Mouse (Mus musculus) retina, embryonic 14.5 days (tissue): Measurements from ENCODE around the gene Taf12.
"Not testable (repeated sequence)": the region's sequence is repeated elsewhere in the genome, so short reads cannot be mapped to it uniquely, and the experiment has no call there.

ENCODE experiments used
- DNase-seq: peaks from one replicate; pipeline ENCODE4 v3.0.0-alpha.2; 2015; ENCODE audit warnings: low spot score

Gene Taf12

DNA sequence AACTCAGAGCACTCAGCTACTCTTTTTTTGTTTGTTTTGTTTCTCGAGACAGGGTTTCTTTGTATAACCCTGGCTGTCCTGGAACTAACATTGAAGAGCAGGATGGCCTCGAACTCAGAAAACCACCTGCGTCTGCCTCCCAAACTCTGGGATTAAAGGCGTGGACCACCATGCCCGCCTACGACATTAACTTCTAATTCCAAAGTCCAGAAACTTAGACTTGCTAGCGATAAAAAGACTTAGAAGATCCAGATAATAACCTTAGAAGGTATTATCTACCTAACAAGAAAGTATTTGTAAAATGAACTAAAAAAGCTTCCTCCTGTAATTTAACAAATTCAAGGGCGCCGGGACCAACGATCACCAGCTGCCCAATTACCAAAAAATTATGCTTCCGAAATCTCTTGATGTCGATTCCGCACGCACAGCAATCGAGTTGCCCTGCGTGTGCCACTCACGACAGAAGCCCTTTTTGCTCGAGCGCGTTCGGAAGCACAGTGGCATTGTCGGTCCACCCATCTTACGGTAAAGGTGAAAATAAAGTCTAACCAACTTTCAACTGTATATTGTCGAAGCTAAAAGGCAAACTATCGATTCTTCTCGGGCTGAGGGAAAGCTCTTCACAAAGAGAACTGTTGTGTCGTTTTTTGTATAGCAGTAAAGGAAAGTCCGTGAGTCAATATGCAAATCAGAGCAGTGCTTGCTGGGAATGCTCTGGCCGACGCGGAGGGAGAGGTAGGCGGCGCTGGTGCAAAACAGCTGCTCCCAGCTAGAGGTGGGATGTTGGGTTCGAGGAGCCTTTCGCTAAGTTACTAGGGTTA lies 4.2 kb upstream of the Taf12 start:
- peak; percentile 95 for DNase-seq

DNA sequence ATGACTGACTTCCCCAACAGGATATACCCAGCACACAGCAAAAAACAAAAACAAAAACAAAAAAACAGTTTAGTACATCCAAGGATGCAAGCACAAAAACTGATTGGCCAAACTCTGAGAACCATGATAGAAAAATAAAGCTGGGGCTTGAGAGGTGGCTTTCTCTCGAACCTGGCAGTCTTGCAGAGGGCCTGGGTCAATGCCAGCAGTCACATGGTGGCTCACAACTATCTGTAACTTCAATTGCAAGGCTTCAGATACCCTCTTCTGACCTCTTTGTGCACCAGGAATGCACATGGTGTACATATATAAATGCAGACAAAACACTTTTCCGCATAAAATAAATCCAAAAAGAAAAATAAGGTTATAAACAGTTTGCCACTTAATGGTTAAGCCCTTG lies 1.0 kb upstream of the Taf12 start:
- DNase-seq, result no peak

DNA sequence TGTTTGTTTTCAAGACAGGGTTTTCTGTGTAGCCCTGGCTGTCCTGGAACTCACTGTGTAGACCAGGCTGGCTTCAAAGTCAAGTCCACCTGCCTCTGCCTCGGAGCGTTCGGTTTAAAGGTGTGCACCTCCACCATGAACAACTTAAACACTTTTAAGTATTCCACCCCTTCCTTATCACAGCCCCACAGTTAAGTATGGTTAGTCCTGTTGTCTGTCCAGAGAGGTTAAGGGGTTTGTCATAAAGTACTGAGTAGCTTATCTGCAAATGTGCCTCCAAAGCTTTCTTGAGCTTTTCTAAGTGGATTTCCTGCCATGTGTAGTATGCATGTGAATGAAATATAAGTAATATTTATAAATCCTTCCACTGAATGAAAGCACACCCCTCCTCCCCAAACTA lies 1.8 kb downstream of the Taf12 start:
- DNase-seq, result no peak

DNA sequence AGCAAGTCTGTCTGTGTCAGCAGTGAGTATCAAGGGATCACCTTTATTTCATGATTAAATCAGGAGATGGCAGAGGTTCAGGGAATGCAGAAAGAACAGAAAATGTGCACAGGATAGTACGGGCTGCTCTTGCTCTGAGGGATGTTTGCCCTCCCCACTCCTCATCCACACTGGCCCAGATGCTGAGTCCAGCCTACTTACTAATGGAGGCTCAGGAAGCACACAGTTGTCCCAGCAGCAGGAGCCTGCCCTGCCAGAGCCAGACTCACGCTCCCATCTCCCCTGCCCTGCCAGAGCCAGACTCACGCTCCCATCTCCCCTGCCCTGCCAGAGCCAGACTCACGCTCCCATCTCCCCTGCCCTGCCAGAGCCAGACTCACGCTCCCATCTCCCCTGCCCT lies 14.7 kb downstream of the Taf12 start:
- not testable (repeated sequence) for DNase-seq

DNA sequence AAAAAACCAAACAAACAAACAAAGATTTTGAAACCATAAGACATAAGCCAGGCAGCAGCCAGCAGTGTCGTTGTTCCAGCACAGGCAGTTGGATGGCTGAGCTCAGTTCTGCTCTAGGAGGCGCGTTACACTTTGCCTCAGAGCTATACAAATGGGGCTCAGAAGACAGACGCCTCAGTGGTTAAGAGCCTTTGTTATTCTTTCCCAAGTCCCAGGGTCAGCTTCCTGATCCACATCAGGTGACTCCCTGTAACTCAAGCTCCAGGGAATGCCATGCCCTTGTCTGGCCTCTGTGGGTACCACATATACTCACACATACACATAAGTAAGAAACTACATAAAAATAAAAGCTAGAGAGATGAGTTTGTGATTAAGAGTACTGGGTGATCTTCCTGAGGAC lies 16.9 kb downstream of the Taf12 start:
- no peak for DNase-seq

DNA sequence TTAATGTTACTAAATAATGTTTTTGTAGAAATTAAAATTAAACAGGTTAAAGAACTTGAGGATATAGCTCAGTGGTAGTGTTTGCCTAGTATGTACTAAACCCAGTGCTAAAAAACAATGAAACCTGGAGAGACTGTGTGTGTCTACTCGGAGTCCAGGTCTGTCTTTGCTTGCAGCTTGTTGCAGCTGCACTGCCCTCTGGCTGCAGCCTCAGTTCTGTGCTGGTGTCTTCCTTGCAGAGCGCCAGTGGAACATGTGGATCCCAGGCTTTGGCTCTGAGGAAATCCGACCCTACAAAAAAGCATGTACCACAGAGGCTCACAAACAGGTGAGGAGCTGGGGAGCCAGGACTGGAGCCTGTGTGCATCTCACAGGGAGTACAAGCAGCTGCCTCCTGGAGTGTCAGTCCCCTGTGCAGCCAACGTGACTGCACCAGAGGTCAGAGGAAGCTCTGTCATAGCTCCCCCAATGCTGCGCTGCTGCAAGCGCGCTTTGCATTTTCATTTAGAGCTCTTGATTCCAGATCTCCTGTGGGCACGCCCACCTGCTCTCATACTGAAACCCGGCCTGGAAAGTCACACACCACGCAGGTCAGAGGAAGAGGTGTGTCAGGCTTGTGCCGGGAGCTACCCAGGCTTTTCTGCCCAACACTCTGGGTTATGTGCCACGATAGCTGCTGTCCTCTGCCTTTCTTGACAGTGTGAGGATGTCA lies 17.6 kb downstream of the Taf12 start:
- DNase-seq, result no peak

DNA sequence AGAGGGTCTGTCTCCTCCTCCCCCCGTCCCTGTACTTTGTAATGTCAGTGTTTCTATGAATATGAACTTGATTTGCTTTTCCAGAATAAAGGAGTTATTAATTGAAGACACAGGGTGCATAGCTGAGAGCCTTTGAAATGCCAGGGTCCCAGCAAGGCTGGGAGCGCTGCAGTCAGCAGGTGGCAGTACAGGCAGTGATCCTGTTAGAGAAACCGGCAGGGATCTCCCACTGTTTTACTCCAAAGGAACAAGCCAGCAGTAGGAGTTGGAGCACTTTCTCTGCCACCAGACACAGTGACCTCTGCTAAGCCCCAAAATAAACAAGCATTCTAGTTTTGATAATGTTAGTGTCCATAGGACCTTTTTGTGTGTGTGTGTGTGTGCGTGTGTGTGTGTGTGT lies 18.8 kb downstream of the Taf12 start:
- peak; percentile 62 for DNase-seq

DNA sequence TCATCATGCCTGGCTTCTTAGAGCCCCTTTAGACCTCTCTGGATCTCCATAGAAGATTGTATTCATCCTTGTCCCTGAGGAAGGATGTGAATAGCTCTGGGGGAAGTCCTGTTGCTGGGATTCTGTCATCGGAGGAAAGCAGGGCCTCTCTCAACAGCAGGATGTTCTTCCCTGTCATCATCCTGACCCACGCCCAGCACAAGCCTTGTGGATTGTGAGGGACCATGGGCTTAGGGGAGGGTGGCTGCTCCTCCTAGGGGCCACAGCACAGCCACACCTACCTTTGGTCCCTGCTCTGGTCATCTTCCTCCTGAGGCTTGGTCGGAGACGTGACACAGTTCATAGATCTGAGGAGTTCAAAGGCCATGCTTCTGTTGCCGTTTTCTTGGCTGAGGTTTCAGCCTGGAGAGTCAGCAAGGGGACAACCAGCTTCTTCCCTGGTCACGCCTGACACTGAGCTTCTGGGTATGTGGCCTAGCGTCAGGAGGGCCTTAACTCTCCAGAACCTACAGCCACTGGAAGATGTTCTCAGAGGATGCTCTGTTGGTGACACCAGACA lies 19.6 kb downstream of the Taf12 start:
- no peak for DNase-seq

DNA sequence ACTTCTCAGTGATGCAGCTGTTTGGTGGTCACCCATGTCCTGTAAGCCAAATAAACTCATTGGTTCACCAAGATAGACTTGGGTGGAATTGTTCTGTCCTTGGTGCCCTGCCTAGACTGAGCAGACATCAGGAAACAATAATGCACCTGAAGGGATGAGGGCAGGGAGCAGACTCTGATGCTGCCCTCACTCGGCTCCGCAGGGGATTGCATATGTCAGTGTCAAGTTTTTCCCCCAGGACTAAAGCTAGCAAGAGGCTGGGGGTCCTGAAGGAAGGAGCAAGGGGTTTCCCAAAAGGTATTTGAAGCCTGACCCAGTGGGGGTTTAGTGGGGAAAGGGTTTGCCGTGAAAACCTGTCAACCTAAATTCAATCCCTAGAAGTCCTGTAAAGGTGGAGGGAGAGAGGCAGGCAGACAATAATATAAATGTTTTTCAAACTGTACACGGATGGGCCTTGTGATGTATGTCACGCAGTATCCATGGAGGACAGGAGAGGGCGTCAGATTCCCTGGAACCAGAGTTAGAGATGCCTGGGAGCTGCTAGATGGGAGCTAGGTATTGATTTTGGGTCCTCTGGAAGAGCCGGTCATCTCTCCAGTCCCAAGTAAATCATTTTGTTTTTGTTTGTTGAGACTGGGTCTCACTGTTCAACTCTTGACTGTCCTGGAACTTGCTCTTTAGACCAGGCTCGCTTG lies 21.7 kb downstream of the Taf12 start:
- peak; percentile 32 for DNase-seq

DNA sequence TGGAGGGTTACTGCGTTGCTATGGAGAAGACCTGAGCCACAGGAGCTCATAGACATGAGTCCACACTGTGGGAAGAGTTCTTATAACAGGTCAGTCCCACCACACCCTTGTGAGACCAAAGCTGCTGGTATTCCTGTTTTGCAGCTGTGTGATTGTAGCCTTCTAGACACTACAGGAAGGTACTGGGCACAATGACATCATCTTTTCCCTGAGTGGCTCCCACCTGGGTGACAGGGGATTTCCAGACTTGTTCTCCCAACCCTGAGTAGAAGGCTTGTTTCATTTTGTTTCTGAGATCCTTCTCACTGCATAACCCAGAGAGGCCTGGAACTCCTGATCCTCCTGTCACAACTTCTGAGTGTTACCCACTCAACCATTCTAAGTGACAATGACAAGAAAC lies 25.7 kb downstream of the Taf12 start:
- no peak for DNase-seq

DNA sequence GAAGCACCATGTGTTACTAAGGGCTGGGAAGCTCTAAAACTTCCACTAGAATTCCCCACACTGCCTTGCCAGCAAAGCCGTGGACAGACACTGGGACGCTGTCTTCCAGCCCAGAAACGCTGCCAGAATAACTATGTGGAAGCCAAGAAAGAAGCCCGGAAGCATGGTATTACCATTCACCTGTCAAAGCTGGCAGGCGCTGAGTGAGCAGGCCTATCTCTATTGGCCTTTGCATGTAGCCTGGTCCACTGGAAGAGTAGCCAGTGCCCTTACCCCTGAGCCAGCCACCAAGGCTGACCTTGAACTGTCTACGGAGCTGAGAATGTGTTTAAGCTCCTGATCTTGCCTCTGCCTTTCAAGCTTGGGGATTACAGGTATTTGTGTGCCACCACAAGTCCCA lies 27.3 kb downstream of the Taf12 start:
- DNase-seq, result no peak

DNA sequence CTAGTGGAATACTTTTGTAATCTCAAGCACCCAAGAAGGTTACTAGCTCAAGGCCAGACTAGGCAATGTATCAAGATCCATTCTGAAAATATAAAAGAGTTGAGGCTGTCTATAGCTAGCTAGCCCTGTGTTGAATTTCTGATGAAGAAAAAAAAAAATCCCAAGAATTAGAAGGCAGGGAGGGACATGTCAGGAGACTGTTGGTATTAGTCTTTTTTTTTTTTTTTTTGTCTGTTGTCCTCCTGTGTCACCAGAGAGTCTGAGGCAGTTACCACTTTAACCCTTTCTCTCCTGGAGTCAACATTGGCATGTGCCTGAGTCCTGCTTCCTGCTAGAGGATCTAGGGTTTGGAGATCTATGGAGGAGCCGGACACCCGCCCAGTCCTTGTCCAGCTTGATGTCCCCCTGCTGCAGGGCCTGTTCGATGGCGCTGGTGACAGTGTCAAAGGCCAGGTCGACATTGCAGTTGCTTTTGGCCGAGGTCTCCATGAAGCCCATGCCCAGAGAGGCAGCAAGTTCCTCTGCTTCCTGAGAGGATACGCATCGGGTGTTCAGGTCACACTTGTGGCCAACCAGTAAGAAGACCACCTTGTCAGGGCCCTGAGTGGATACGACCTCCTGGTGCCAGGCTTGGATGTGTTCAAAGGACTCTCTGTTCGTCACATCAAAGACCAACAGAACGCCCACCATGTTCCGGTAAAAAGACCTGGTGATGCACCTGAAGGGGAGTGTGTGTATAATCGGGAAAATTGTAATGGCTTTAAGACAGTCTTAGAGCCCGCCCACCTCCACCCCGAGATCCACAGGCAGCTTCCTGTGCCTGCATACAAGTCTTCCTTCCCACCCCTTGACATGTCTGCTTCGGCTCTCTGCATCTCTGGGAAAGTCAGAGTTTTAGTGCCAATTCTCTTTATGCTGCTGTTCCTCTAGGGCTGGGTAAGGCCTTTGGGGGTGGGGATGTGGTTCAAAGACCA lies 28.1 kb downstream of the Taf12 start:
- no peak for DNase-seq

DNA sequence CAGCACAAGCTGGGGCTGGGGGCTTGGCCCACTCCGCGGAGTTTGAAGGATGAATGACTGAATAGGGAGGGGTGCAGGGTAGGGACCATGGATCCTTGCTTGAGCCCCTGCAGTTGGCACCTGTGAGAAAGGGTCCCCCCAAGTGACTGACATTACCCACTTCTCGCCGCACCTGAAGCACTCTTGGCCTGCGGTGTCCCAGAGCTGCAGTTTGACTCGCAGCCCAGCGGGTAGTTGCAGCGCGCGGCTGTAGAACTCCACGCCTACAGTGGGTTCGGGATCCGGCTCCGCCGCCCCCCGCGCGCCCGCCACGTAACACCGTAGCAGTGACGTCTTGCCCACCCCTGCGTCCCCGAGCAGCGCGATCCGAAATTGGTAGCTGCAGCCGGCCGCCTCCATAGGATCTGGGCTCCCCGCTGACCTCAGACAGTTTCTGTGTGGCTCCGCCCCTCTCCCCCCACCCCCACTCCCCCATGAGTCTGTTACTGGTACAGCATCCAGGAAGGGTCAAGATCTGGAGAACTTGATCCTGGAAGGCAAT lies 28.8 kb downstream of the Taf12 start, which contains the start of gene Rab42:
Rab42 (minus strand) TSS at position 447 of the 541 bp plus-strand sequence.
- peak; percentile 72 for DNase-seq

DNA sequence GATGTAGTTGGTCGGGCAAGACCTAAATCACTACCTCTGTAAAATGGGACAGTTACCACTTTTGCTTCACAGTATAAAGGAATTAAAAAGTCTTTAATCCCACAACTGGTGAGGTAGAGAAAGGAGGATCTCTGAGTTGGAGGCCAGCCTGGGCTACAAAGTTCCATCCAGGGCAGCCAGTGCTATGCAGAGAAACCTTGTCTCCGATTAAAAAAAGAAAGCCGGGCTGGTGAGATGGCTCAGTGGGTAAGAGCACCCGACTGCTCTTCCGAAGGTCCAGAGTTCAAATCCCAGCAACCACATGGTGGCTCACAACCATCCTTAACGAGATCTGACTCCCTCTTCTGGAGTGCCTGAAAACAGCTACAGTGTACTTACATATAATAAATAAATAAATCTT lies 29.3 kb downstream of the Taf12 start:
- DNase-seq, result not testable (repeated sequence)

DNA sequence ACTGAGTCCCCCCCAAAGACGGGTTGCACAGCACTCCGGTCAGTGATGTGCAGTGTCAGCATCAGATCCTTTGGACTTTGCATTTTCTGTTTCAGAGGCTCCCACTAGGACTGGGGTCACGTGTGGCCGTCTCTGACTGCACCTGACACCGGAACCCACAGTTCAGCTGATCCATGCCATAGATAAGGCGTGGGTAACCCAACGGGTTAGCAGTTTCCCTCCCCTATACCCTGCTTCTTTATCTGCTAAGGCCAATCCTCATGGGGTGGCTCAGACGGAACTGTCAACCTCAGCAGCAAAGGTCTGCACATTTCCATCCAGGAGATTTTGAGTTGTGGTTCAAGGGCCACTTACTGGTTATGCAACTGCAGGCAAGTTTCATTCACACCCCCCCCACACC lies 31.1 kb downstream of the Taf12 start:
- DNase-seq, result no peak

DNA sequence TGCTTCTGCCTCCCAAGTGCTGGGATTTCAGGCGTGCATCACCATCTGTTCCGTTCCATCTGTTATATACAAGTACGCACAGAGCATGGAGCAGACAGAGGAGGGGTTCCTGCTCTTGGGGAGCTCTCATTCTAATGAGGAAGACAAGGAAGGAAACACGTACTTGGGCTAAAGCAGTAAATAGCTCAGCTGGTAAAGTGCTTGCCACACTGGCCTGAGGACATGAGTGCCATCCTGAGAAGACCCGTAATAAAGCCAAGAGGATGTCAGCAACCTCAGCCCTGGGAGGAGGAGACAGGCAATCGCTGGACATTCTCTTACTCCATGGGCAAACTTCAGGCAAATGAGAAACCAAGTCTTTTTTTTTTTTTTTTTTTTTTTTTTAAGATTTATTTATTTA lies 31.8 kb downstream of the Taf12 start:
- DNase-seq, result no peak

DNA sequence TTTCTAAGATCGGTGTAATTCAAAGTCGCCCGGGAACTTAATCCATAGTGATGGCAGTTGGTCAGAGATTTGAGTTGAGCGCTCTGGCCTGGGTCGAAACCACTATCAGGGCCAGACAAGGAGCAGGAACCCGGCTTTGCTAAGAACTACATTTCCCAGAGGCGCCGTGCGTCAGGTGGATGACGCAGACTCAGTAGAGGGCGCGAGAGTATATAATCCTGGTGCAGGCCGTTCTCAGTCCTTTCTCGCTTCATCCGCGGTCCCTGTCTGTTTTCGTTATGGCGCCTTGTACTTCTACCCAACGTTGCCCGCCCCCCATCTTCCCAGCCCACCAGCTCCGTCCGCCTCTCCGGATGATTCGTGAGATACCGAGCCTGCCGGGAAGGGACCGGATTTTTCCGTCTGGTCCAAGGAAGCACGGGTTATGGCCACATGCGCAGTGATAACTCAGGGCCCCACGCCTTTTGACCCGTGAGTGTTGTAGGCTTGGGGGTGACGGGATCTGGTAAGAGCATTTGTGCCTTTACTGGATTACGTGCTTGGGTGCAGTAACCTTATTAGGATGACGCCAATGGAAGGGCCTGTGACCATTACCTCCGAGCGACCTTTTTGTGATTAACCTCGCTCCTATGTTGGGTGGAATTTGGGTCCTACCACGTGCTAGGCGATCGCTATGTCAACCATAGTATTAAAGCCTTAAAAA lies 34.4 kb downstream of the Taf12 start:
- DNase-seq, result peak; percentile 93

DNA sequence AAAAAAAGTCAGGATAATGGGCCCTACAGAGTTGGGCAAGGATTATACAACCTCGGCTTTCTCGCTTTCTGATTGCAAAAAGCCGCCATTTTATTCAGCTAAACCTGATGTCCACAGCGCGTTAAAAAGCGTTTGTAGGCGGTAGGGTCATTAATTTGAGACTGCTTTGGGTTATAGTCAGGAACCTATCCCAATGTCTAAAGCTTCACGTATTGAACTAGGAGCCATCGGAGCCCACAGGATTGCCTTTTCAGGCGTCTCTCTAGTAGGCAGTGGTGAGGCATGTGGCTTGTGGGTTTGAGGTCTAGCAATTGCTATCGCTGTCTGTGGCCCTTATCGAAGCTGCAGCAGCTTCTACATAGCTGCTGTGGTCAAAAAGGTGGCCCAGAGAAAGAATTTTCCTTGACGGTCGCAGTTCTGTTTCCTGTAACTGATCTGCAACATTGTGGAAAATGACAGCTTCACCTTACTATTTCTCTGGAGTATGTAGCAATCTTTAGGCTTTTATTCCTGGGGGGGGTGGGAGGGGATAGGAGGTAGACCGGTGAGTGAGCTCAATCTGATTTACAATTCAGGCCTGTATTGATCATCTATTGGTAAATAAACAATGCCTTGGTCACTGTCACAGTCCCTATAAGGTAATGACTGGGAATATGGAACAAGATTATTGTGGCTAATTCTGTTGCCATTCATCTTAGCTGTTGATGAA lies 35.1 kb downstream of the Taf12 start:
- peak; percentile 38 for DNase-seq

DNA sequence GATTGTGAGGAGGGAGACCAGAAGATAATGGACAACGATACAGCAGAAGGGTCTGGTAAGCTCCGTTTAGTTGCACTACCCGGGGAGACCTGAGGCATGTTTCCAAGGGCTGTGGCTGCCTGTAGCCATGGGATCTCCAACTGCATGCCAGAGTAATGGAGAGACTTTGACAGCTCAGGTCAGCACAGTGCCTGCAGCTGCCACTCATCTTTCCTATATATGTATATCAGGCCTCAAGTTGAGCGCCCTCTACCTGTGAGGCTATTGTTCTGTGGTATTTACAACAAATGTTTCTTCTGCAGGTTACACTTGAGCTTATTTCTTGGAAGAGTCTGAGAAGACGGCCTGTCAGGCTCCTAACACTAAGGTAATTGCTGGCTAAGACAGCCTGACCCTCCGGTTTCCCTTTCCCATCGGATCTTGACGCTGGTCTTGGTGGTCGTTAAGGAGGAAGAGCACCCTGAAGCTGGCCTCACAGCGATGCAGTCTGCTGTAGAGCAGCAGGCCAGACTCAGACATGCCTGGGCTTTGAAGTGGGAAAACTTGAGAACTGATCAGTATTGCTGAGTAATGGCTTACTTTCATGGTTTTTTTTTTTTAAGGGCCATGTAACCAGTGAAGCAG lies 35.8 kb downstream of the Taf12 start:
- peak; percentile 59 for DNase-seq
